Mouse (Mus musculus) forebrain, embryonic 16.5 days (tissue): ENCODE results near the gene 2900011O08Rik. TPM values are rescaled to one million over a fixed set of nuclear protein-coding genes. Genes with fewer than 3 reads are reported as not detected.

Experiments
- ATAC-seq: fragments of 200-750 bp; cut with Nextera tagmentation; 2 replicates; pipeline ENCODE4 v1.8.0; 2017; ENCODE audit warnings: mild to moderate bottlenecking, moderate library complexity
- H3K27ac ChIP-seq: fragments of 300-500 bp; sonication (generic); 2 replicates; pipeline ENCODE4 v1.5.1; 2014; ENCODE audit warnings: low read length, control low read depth
- H3K27me3 ChIP-seq: fragments of 300-500 bp; sonication (generic); replicated peaks from 2 replicates; pipeline ENCODE4 v1.6.1; 2014; ENCODE audit warnings: low read length; ENCODE audit not compliant: control insufficient read depth, insufficient read depth
- H3K36me3 ChIP-seq: fragments of 300-500 bp; sonication (generic); 2 replicates; pipeline ENCODE4 v1.6.1; 2014; ENCODE audit not compliant: control insufficient read depth, insufficient read depth
- H3K4me1 ChIP-seq: fragments of 300-500 bp; sonication (generic); replicated peaks from 2 replicates; pipeline ENCODE4 v1.6.1; 2014; ENCODE audit warnings: low read length; ENCODE audit not compliant: control insufficient read depth, insufficient read depth
- H3K4me2 ChIP-seq: fragments of 300-500 bp; sonication (generic); 2 replicates; pipeline ENCODE4 v1.6.1; 2014; ENCODE audit warnings: mild to moderate bottlenecking, low read length, control low read depth
- H3K4me3 ChIP-seq: fragments of 300-500 bp; sonication (generic); replicated peaks from 2 replicates; pipeline ENCODE4 v1.5.1; 2014; ENCODE audit warnings: mild to moderate bottlenecking, low read length, control low read depth
- H3K9ac ChIP-seq: fragments of 300-500 bp; sonication (generic); replicated peaks from 2 replicates; pipeline ENCODE4 v1.6.1; 2014; ENCODE audit warnings: low read depth, low read length, control low read depth
- H3K9me3 ChIP-seq: fragments of 300-500 bp; sonication (generic); 2 replicates; pipeline ENCODE4 v1.6.1; 2016; ENCODE audit warnings: low read length; ENCODE audit not compliant: control insufficient read depth
- WGBS: fragments of 180-500 bp; shearing (Covaris S2); extraction: QIAGEN DNeasy Blood & Tissue Kit; methylation state at CpG from one replicate; pipeline ENCODE4 v1.1.7; 2014; 5-methylcytosine and 5-hydroxymethylcytosine counted together
- polyA plus RNA-seq: library from polyadenylated mRNA; unstranded; fragments of >200 nt; fragmentation: Nextera tagmentation; extraction: Ambion mirVana; gene quantifications from 2 replicates; pipeline ENCODE4 v1.2.1, GENCODE M21; 2015

The 2900011O08Rik gene
- 138 and 163 TPM in 2 replicates for polyA plus RNA-seq

DNA sequence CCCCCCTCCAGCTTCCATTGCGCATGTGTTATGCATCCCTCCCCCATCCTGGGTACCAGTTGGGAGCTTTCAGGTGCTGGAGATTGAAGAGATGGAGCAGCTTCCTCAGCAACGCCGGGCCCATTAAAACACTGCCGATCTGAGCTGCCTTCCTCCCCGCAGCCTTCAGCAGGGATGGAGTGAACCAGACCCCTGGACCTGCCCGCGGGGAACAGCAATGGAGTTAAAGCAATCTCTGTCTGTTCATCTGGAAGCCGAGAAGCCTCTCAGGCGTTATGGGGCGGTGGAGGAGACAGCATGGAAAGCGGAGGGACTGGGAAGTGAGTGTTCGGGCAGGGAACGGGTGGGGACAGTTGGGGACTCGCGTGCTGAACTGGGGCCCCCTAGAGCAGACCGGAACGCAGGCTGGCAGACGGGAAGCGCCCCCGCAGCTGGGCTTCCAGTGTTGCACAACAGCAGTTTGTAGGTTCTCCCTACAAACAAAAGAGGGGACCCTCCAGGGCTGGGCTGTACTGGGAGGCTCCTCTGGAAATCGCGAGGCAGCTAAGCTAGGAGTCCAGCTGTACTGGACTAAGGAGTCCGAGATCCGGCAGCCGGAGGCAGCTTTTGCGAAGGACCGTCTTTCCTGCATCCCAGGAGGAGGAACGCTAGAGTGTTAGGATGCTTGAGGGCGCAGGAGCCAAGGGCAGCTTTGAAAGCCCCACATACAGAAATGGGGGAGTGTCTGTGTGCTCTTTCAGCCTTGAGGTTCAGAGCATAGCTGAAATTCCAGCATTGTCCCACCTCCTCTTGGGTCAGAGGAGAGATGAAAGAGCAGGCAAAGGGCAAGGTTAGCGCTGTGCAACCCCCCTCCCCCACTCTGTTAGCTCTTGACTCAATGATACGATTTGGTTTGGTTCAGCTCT is at the start of gene 2900011O08Rik, which contains the start of gene Ifitm7:
Gene 2900011O08Rik, plus strand, starts transcription at position 31 of the 905 bp plus-strand sequence.
Gene Ifitm7, minus strand, starts transcription at position 315 of the 905 bp plus-strand sequence.
- Histone ChIP-seq H3K4me1 (peaks cover 16% of the 10 kb centered on the region), H3K4me2 (peak within 1 kb of the TSS; percentile 70), H3K9ac (peak within 1 kb of the TSS; percentile 74), H3K27me3 (no peaks in the 10 kb centered on the region), H3K27ac (peak within 1 kb of the TSS; percentile 89), H3K36me3 (no peaks in the 10 kb centered on the region), H3K4me3 (peak within 1 kb of the TSS; percentile 71), H3K9me3 (no peaks in the 10 kb centered on the region)
- peak; percentile 92 for ATAC-seq
- WGBS: under 1% methylated on average over 31 of the region's 31 CpGs

DNA sequence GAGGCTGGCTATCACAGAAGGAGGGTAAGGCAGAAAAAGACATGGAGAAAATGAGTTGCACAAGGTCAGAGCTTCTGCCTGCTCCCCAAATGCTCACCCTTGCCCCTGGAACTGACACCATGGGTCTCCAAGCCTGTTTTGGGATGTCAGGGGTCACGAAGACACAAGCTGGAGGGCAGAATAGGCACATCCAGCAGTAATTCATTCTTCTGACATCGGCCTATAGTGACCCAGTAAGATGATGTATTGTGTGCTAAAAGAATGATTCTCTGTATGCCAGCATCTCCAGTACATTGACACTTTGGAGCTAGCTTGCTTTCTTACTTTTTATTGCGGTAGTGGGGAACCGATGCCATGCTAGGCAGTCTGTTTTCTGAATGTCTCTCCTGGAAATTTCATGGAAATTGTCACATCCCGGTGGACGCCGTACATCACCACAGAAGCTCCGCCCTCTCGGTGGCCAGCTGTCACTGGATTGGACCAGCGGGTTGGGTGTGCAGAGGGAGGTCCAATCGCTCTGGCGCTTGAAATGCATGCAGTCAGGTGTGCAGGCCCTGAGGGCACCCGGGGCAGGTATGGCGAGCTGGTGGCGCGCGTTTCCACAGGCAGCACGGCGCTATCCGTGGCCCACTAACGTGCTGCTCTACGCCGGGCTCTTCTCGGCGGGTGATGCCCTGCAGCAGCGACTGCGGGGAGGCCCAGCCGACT is 46.1 kb upstream of the 2900011O08Rik start:
- no peak overlapping the region for H3K27ac ChIP-seq
- H3K4me1 ChIP-seq: peaks cover 10% of the 10 kb centered on the region
- H3K4me2 ChIP-seq: peak overlapping the region; percentile 79
- no peaks in the 10 kb centered on the region for H3K9me3 ChIP-seq
- ATAC-seq: peak; percentile 100
- H3K36me3 ChIP-seq: no peaks in the 10 kb centered on the region
- H3K4me3 ChIP-seq: peak overlapping the region; percentile 67
- H3K9ac ChIP-seq: peak overlapping the region; percentile 78
- WGBS: 3% methylated on average over 28 of the region's 28 CpGs
- peaks cover 5% of the 10 kb centered on the region; the same call in 1 of the 2 replicates for H3K27me3 ChIP-seq

DNA sequence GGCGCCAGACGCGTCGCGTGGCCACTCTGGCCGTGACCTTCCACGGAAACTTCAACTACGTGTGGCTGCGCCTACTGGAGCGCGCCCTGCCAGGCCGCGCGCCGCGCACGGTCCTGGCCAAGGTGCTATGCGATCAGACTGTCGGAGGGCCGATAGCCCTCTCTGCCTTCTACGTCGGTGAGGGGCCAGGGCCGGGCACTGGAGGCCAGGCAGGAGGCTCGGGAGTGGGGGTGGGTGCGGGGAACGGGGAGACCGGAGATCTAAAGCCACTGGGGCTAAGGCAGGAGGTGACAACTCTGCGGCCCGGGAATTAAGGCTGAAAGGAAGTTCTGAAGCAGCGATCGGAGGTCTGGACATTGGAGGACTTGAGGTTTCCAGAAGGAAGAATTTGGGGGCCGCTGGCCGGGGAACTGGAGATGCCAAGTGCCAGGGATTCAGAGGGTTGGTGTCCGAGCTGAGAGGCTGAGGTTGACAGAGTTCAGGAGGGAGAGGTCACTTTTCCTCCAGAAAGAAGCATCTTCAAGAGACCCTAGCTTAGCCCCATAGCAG is 45.5 kb upstream of the 2900011O08Rik start:
- peaks cover 5% of the 10 kb centered on the region; the same call in 1 of the 2 replicates for H3K27me3 ChIP-seq
- WGBS: 1% methylated on average over 34 of the region's 34 CpGs
- ATAC-seq: peak; percentile 68

DNA sequence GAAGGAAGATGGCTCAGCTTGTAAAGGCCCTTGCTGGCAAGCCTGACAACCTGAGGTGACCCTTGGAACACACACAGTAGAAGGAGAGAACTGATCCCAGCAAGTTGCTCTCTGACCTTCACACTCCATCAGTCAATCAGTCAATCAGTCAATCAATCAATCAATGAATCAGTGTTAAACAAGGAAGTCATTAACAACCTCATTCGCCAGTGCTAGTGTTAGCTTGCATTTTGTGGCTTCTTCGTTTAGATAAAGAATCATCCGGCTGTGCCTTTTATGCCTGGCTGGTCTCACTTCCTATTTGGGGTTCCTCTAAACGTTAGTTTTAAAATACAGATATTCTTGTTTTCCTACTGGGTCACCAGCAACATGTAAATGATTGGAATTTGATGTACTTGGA is 42.2 kb upstream of the 2900011O08Rik start:
- Histone ChIP-seq H3K4me3 (no peak overlapping the region), H3K4me2 (no peak overlapping the region), H3K27me3 (peaks cover 5% of the 10 kb centered on the region; the same call in 1 of the 2 replicates), H3K9me3 (no peaks in the 10 kb centered on the region), H3K27ac (no peak overlapping the region), H3K36me3 (no peaks in the 10 kb centered on the region), H3K9ac (no peak overlapping the region), H3K4me1 (peaks cover 10% of the 10 kb centered on the region)
- WGBS: 73% methylated on average over 4 of the region's 4 CpGs
- no peak for ATAC-seq

More for the DNA sequence above, 45.5 kb upstream of the 2900011O08Rik start:
- H3K4me2 ChIP-seq: peak overlapping the region; percentile 79
- H3K4me3 ChIP-seq: peak overlapping the region; percentile 67
- no peaks in the 10 kb centered on the region for H3K9me3 ChIP-seq
- peaks cover 10% of the 10 kb centered on the region for H3K4me1 ChIP-seq
- no peaks in the 10 kb centered on the region for H3K36me3 ChIP-seq
- H3K27ac ChIP-seq: no peak overlapping the region
- peak overlapping the region; percentile 78 for H3K9ac ChIP-seq

DNA sequence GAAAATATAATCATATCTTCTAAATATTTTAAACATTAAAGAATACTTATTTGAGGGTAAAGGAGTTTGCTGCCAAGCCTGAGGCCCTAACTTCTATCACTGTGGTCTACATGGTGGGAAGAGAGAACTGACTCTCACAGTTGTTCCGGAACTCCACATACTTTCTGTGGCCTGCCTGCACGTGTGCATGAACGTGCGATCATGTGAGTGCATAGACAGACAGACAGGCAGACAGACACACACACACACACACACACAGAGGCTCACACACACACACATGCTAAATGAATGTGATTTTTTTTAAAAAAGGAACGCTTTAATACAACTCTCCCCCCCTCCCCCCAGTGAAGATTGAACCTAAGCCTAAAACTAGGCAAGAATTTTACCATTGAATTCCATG is 41.7 kb upstream of the 2900011O08Rik start:
- ATAC-seq: no peak
- 89% methylated on average over 5 of the region's 5 CpGs for WGBS
- Histone ChIP-seq H3K36me3 (no peaks in the 10 kb centered on the region), H3K27me3 (peaks cover 5% of the 10 kb centered on the region; the same call in 1 of the 2 replicates), H3K9me3 (no peaks in the 10 kb centered on the region), H3K4me2 (no peak overlapping the region), H3K4me1 (peaks cover 10% of the 10 kb centered on the region), H3K9ac (no peak overlapping the region), H3K27ac (no peak overlapping the region), H3K4me3 (no peak overlapping the region)

DNA sequence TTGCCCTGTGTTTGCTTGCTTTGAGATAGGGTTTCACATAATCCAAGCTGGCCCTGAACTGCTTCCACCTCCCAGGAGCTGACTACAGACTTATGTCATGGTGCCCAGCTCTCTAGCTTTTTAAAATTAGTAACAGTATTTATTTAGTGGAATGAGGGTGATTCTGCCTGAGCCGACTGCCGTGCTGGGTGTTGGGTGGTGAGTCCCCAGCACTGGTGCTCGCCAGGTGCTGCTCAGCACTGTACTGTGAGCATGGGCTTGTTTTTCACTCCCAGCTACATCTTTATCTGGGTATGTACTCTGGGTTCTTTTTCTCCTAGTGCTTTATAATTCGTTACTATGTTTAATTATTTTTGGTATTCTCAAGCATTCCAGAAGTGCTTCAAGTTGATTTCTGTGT is 41.3 kb upstream of the 2900011O08Rik start:
- Histone ChIP-seq H3K4me1 (peaks cover 8% of the 10 kb centered on the region), H3K9ac (no peak overlapping the region), H3K4me2 (no peak overlapping the region), H3K4me3 (no peak overlapping the region), H3K27me3 (peaks cover 5% of the 10 kb centered on the region; the same call in 1 of the 2 replicates), H3K9me3 (no peaks in the 10 kb centered on the region), H3K27ac (no peak overlapping the region), H3K36me3 (no peaks in the 10 kb centered on the region)
- WGBS: 78% methylated on average over 4 of the region's 4 CpGs
- ATAC-seq: no peak

DNA sequence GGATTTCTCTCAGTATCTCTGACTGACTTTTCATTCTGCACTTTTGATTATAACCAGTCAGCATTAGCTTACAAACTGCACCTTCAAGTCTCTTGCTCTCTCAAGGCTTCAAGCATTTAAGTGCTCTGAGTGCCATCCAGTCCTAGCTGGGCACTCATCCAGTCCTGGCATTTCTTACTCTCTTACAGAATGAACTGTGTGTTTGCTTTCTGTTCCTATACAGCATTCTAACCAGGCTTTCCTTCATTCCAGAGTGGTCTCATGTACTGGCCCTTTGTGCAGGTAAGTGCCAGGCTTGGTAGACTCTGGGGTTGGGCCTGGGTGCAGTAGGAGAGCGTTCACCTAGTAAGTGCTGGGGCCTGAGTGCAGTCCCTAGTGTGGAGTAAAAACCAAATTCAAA is 40.1 kb upstream of the 2900011O08Rik start:
- peaks cover 5% of the 10 kb centered on the region; the same call in 1 of the 2 replicates for H3K27me3 ChIP-seq
- no peak overlapping the region for H3K27ac ChIP-seq
- H3K4me1 ChIP-seq: peaks cover 2% of the 10 kb centered on the region
- H3K9ac ChIP-seq: no peak overlapping the region
- no peaks in the 10 kb centered on the region for H3K36me3 ChIP-seq
- H3K4me2 ChIP-seq: no peak overlapping the region
- no peak overlapping the region for H3K4me3 ChIP-seq
- 100% methylated on average over 1 of the region's 1 CpGs for WGBS
- ATAC-seq: no peak
- H3K9me3 ChIP-seq: no peaks in the 10 kb centered on the region

DNA sequence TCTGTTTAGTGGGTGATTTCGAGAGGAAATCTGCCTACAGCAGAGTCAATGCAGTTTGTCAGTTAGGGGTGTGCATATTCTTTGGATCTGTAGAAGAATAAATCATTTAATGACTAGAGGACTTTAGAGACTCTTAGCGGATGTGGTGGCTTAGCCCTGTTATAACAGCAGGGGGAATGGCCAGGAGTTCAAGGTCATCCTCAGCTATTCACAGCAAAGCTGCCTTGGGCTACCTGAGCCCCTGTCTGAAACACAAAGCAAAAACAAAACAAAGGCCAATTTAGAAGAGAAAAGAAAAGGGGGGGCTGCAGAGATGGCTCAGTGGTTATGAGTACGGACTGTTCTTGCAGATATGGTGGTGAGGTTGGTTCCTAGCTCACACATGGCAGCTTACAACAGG is 35.2 kb upstream of the 2900011O08Rik start:
- H3K27me3 ChIP-seq: no peaks in the 10 kb centered on the region
- H3K36me3 ChIP-seq: no peaks in the 10 kb centered on the region
- H3K27ac ChIP-seq: no peak overlapping the region
- 70% methylated on average over 3 of the region's 3 CpGs for WGBS
- no peaks in the 10 kb centered on the region for H3K9me3 ChIP-seq
- no peak for ATAC-seq
- no peak overlapping the region for H3K9ac ChIP-seq
- no peak overlapping the region for H3K4me2 ChIP-seq
- no peak overlapping the region for H3K4me3 ChIP-seq
- no peaks in the 10 kb centered on the region for H3K4me1 ChIP-seq

DNA sequence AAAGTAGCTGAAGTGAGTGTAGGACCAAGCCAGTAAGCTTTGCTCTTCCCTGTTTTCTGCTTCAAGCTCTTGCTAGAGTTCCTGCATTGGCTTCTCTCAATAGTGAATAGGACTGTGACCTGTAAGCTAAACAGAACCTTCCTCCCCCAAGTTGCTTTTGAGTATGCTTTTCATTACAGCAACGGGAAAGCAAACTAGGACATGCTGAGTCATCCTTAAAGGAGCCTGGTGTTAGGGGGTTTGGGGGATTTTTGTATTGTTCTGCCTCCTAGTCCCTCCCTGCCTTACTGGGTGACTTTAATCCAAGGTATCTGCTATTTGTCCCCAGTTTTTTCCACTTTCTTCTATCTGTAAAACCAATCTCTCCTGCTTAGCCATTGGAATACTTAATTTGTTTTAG is 24.4 kb upstream of the 2900011O08Rik start:
- Histone ChIP-seq H3K27me3 (no peaks in the 10 kb centered on the region), H3K27ac (no peak overlapping the region), H3K9me3 (no peaks in the 10 kb centered on the region), H3K4me2 (no peak overlapping the region), H3K36me3 (no peaks in the 10 kb centered on the region), H3K4me3 (no peak overlapping the region), H3K4me1 (no peaks in the 10 kb centered on the region), H3K9ac (no peak overlapping the region)
- ATAC-seq: no peak
- WGBS: 12% methylated on average over 1 of the region's 1 CpGs
